Mouse (Mus musculus): Measurements from ENCODE around the gene Gigyf1. TPM values are rescaled to one million over a fixed set of nuclear protein-coding genes. Genes with fewer than 3 reads are reported as not detected.

Gene Gigyf1
- 11.9 and 12.2 TPM in 2 replicates for polyA plus RNA-seq (2015; fragmentation: Nextera tagmentation; extraction: Ambion mirVana)

GRCm38 (mm10) chr5:137518436-137518835 lies at the start of gene Gigyf1:
Gigyf1 (plus strand) TSS chr5:137518548.
- Histone ChIP-seq H3K4me2 (replicated peaks; ENCODE audit: low read depth, low read length) (no peak within 1 kb of the TSS), H3K4me1 (ENCODE audit: insufficient read depth, low read length) (peaks cover 16% of the 10 kb centered on the region; the same call in 1 of the 2 replicates), H3K36me3 (ENCODE audit: insufficient read depth, low read length) (peaks cover 52% of the 10 kb centered on the region), H3K9me3 (ENCODE audit: low read length) (no peaks in the 10 kb centered on the region), H3K4me3 (ENCODE audit: low read length) (no peak within 1 kb of the TSS), H3K27ac (ENCODE audit: low read length) (no peak within 1 kb of the TSS), H3K9ac (replicated peaks; ENCODE audit: low read length) (no peak within 1 kb of the TSS), H3K27me3 (ENCODE audit: insufficient read depth, low read length) (no peaks in the 10 kb centered on the region)
- 83% methylated on average over 5 of the region's 5 CpGs for WGBS
- ATAC-seq (ENCODE audit: low FRiP score, low TSS enrichment), result no peak

- Histone ChIP-seq H3K27ac (ENCODE audit: low read length) (no peak overlapping the region), H3K27me3 (ENCODE audit: insufficient read depth, low read length) (no peaks in the 10 kb centered on the region), H3K4me2 (replicated peaks; ENCODE audit: low read depth, low read length) (no peak overlapping the region), H3K4me3 (ENCODE audit: low read length) (no peak overlapping the region), H3K9ac (replicated peaks; ENCODE audit: low read length) (no peak overlapping the region), H3K4me1 (ENCODE audit: insufficient read depth, low read length) (no peaks in the 10 kb centered on the region), H3K36me3 (ENCODE audit: insufficient read depth, low read length) (no peaks in the 10 kb centered on the region), H3K9me3 (ENCODE audit: low read length) (no peaks in the 10 kb centered on the region)
- no peak for ATAC-seq (ENCODE audit: low FRiP score, low TSS enrichment)
- 65% methylated on average over 5 of the region's 5 CpGs for WGBS
Observed at GRCm38 (mm10) chr5:137472252-137472904, 46.0 kb upstream of the Gigyf1 start.

GRCm38 (mm10) chr5:137474351-137474750 lies 44.0 kb upstream of the Gigyf1 start:
- Histone ChIP-seq H3K9me3 (ENCODE audit: low read length) (no peaks in the 10 kb centered on the region), H3K4me1 (ENCODE audit: insufficient read depth, low read length) (no peaks in the 10 kb centered on the region), H3K36me3 (ENCODE audit: insufficient read depth, low read length) (no peaks in the 10 kb centered on the region), H3K4me2 (replicated peaks; ENCODE audit: low read depth, low read length) (no peak overlapping the region), H3K4me3 (ENCODE audit: low read length) (no peak overlapping the region), H3K9ac (replicated peaks; ENCODE audit: low read length) (no peak overlapping the region), H3K27ac (ENCODE audit: low read length) (no peak overlapping the region), H3K27me3 (ENCODE audit: insufficient read depth, low read length) (no peaks in the 10 kb centered on the region)
- WGBS, result 44% methylated on average over 2 of the region's 2 CpGs
- ATAC-seq (ENCODE audit: low FRiP score, low TSS enrichment), result no peak

GRCm38 (mm10) chr5:137476964-137477363 lies 41.4 kb upstream of the Gigyf1 start, which contains the start of gene Zan:
Zan (minus strand) TSS chr5:137477064.
- WGBS, result 81% methylated on average over 5 of the region's 5 CpGs
- no peak for ATAC-seq (ENCODE audit: low FRiP score, low TSS enrichment)
- no peaks in the 10 kb centered on the region for H3K27me3 ChIP-seq (ENCODE audit: insufficient read depth, low read length)
- H3K36me3 ChIP-seq (ENCODE audit: insufficient read depth, low read length), result no peaks in the 10 kb centered on the region
- H3K4me2 ChIP-seq (replicated peaks; ENCODE audit: low read depth, low read length), result no peak within 1 kb of the TSS
- no peaks in the 10 kb centered on the region for H3K4me1 ChIP-seq (ENCODE audit: insufficient read depth, low read length)
- H3K9ac ChIP-seq (replicated peaks; ENCODE audit: low read length), result no peak within 1 kb of the TSS
- no peak within 1 kb of the TSS for H3K27ac ChIP-seq (ENCODE audit: low read length)
- no peak within 1 kb of the TSS for H3K4me3 ChIP-seq (ENCODE audit: low read length)
- no peaks in the 10 kb centered on the region for H3K9me3 ChIP-seq (ENCODE audit: low read length)

- Histone ChIP-seq H3K4me3 (ENCODE audit: low read length) (no peak overlapping the region), H3K27me3 (ENCODE audit: insufficient read depth, low read length) (peaks cover 10% of the 10 kb centered on the region; the same call in 1 of the 2 replicates), H3K4me1 (ENCODE audit: insufficient read depth, low read length) (peaks cover 7% of the 10 kb centered on the region; the same call in 1 of the 2 replicates), H3K27ac (ENCODE audit: low read length) (no peak overlapping the region), H3K9me3 (ENCODE audit: low read length) (no peaks in the 10 kb centered on the region), H3K36me3 (ENCODE audit: insufficient read depth, low read length) (no peaks in the 10 kb centered on the region), H3K4me2 (replicated peaks; ENCODE audit: low read depth, low read length) (no peak overlapping the region), H3K9ac (replicated peaks; ENCODE audit: low read length) (no peak overlapping the region)
- ATAC-seq (ENCODE audit: low FRiP score, low TSS enrichment), result no peak
Observed at GRCm38 (mm10) chr5:137481138-137481537, 37.2 kb upstream of the Gigyf1 start.

GRCm38 (mm10) chr5:137481897-137482296 lies 36.5 kb upstream of the Gigyf1 start:
- H3K36me3 ChIP-seq (ENCODE audit: insufficient read depth, low read length), result no peaks in the 10 kb centered on the region
- 0 out of 2 replicates have a peak, but pooled peaks have one; percentile 25 for ATAC-seq (ENCODE audit: low FRiP score, low TSS enrichment)
- no peak overlapping the region for H3K27ac ChIP-seq (ENCODE audit: low read length)
- H3K9ac ChIP-seq (replicated peaks; ENCODE audit: low read length), result no peak overlapping the region
- H3K4me1 ChIP-seq (ENCODE audit: insufficient read depth, low read length), result peaks cover 7% of the 10 kb centered on the region; the same call in 1 of the 2 replicates
- 46% methylated on average over 8 of the region's 8 CpGs for WGBS
- H3K9me3 ChIP-seq (ENCODE audit: low read length), result no peaks in the 10 kb centered on the region
- peaks cover 16% of the 10 kb centered on the region; the same call in 1 of the 2 replicates for H3K27me3 ChIP-seq (ENCODE audit: insufficient read depth, low read length)
- H3K4me3 ChIP-seq (ENCODE audit: low read length), result no peak overlapping the region
- H3K4me2 ChIP-seq (replicated peaks; ENCODE audit: low read depth, low read length), result no peak overlapping the region

GRCm38 (mm10) chr5:137485071-137485850 lies 33.1 kb upstream of the Gigyf1 start:
- H3K27ac ChIP-seq (ENCODE audit: low read length), result no peak overlapping the region
- H3K4me3 ChIP-seq (ENCODE audit: low read length), result peak overlapping the region; percentile 36
- 8% methylated on average over 30 of the region's 30 CpGs for WGBS
- no peaks in the 10 kb centered on the region for H3K9me3 ChIP-seq (ENCODE audit: low read length)
- H3K36me3 ChIP-seq (ENCODE audit: insufficient read depth, low read length), result no peaks in the 10 kb centered on the region
- H3K4me2 ChIP-seq (replicated peaks; ENCODE audit: low read depth, low read length), result peak overlapping the region; percentile 56
- H3K4me1 ChIP-seq (ENCODE audit: insufficient read depth, low read length), result peaks cover 7% of the 10 kb centered on the region; the same call in 1 of the 2 replicates
- 0 out of 2 replicates have a peak, but pooled peaks have one; percentile 12 for ATAC-seq (ENCODE audit: low FRiP score, low TSS enrichment)
- H3K27me3 ChIP-seq (ENCODE audit: insufficient read depth, low read length), result peaks cover 16% of the 10 kb centered on the region; the same call in 1 of the 2 replicates
- peak overlapping the region; percentile 49 for H3K9ac ChIP-seq (replicated peaks; ENCODE audit: low read length)

- Histone ChIP-seq H3K4me1 (ENCODE audit: insufficient read depth, low read length) (peaks cover 7% of the 10 kb centered on the region; the same call in 1 of the 2 replicates), H3K27ac (ENCODE audit: low read length) (no peak overlapping the region), H3K4me3 (ENCODE audit: low read length) (peak overlapping the region; percentile 36), H3K4me2 (replicated peaks; ENCODE audit: low read depth, low read length) (peak overlapping the region; percentile 56), H3K27me3 (ENCODE audit: insufficient read depth, low read length) (peaks cover 16% of the 10 kb centered on the region; the same call in 1 of the 2 replicates), H3K9ac (replicated peaks; ENCODE audit: low read length) (peak overlapping the region; percentile 49), H3K36me3 (ENCODE audit: insufficient read depth, low read length) (no peaks in the 10 kb centered on the region), H3K9me3 (ENCODE audit: low read length) (no peaks in the 10 kb centered on the region)
- WGBS, result 2% methylated on average over 14 of the region's 17 CpGs
- peak; percentile 36; the same call in 1 of the 2 replicates for ATAC-seq (ENCODE audit: low FRiP score, low TSS enrichment)
Observed at GRCm38 (mm10) chr5:137485851-137486155, 32.5 kb upstream of the Gigyf1 start.

GRCm38 (mm10) chr5:137487616-137488015 lies 30.7 kb upstream of the Gigyf1 start:
- Histone ChIP-seq H3K4me2 (replicated peaks; ENCODE audit: low read depth, low read length) (no peak overlapping the region), H3K27me3 (ENCODE audit: insufficient read depth, low read length) (peaks cover 16% of the 10 kb centered on the region; the same call in 1 of the 2 replicates), H3K9ac (replicated peaks; ENCODE audit: low read length) (no peak overlapping the region), H3K4me3 (ENCODE audit: low read length) (no peak overlapping the region), H3K36me3 (ENCODE audit: insufficient read depth, low read length) (no peaks in the 10 kb centered on the region), H3K4me1 (ENCODE audit: insufficient read depth, low read length) (peaks cover 12% of the 10 kb centered on the region; the same call in 1 of the 2 replicates), H3K9me3 (ENCODE audit: low read length) (no peaks in the 10 kb centered on the region), H3K27ac (ENCODE audit: low read length) (no peak overlapping the region)
- WGBS, result 90% methylated on average over 7 of the region's 7 CpGs
- no peak for ATAC-seq (ENCODE audit: low FRiP score, low TSS enrichment)
